Mouse (Mus musculus) hindlimb bud, embryonic 11.5 days (tissue): ENCODE measurements at regions not wholly inside any gene's neighbourhood (a gene's known extent, or its start where the extent isn't known, plus 50 kb on each side); places are given as distances from the start of the nearest gene placed in this dataset.

ENCODE experiments used
- DNase-seq: peaks from one replicate; pipeline ENCODE4 v3.0.0-alpha.2; 2012; ENCODE audit warnings: low read depth, low spot score; ENCODE audit errors: extremely low spot score

DNA sequence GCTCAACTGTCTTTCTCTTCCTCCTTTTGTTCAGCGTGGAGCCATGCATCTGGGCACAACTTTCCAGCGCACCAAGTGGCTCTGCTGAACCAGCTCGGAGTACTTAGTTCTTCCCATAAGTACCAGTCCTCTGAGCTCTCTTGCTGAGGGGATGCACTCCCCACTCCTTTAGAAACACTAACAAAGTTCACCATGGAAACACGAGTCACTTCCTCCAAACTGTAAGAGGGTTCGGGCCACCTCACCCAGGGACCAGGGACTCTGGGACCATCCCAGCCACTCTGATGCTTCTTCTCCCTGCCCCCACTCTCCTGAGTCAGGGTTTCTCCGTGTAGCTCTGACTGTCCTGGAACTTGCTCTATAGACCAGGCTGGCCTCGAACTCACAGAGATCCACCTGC, 107.0 kb upstream of the 1700021F07Rik start:
- DNase-seq, result no peak

DNA sequence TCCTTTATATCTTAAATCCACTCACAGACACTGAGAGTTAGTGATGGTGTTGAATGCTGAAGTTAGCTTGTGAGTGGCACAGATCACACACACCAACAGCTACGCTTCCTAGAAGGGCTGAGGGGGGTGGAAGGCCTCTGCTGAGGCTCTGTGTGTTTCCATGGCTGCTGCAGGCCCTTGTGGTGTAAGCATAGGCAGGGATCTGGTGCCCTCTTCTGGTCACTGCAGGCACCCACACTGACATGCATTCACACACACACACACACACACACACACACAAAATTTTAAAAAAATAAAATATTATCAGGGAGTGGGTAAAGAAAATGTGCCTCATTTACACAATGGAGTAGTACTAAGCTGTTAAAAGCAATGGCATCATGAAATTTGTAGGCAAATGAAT, 105.5 kb upstream of the 1700021F07Rik start:
- no peak for DNase-seq

DNA sequence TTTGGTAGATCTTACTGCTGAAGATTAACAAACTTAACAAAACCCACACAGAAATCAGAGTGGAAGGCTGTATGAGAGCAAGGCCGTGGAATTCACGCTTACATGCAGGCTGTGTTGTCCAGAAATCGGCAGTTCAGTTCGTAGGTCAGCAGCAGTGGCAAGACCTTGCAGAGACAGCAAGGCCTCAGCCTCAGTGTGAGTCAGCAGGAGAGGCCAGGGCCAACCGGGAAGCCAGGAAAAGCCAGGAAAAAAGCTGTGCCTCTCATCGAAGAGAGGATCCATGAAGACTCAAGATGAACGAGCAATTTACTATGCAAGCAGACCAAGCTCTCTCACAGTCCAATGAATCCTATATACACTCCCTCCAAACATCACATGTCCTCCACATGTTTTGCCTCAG, 103.4 kb upstream of the 1700021F07Rik start:
- no peak for DNase-seq

DNA sequence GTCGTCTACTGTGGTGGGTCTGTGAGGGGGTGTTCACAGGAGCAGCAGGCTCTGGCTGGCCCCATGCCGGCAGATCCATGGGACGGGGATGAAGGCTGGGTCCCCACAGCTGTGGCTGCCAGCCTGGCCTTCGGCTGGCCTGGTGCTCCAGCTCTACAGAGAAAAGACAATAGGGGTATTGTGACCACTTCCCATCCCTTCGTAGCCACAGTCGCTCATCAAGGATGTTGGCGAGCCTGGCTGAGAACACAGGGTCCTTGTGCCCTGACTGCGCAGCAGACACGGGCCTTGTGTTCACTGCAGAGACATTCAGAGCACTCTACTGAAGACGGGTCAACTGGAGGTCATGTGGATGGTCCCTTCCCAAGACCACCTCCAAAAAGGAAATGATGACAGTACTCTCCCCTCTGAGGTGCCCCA, 102.4 kb upstream of the 1700021F07Rik start:
- no peak for DNase-seq

DNA sequence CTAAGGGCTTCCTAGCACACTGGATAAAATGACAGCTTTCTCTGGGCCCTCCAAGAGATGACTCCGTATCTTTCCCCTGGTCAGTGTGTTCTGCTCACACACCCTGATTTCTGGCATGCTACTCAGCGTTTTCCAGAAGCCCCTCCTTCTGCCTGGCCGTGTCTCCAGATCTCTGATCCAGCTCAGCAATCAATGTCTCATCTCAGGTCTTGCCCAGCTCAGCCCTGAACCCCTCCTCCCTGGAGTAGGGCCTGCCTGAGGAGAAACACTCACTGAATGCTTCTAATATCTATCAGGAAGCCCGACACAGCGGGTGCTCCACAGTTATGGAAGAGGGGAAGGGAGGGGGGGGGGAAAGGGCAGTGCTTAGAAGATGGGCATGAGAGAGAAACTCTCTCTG, 101.9 kb upstream of the 1700021F07Rik start:
- DNase-seq, result no peak

DNA sequence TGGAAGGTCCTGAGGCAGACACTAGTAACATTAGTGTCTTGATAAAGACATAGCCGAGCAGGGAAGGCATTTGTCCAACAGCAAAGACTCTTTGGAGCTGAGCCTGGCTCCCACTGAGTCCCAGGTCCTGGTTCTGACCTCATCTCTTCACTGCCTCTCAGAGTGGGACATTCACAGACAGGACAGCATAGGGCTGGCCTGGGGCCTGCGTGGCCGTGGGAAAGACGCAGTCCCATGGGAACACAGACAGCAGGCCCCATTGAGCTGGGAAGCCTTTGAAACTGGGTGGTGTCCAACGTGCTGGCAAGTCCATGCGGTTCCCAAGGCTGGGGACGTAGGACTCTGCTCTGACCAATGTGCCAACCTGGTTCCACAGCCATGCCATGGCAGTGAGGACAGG, 97.5 kb upstream of the 1700021F07Rik start:
- DNase-seq, result no peak

DNA sequence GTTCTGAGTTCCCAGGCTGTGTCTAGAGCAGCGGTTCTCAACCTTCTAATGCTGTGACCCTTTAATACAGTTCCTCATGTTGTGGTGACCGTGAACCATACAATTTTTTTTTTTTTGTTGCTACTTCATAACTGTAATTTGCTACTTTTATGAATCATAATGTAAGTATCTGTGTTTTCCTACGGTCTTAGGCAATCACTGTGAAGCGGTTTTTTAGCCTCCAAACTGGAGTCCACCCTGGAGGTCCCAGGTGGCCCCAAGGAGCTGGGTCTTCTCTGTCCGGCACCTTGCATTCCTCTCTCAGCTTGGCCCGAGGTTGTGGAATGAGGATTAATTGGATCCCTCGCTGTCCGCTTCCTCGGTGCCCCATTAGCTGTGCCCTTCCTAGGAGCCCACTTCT, 96.6 kb upstream of the 1700021F07Rik start:
- DNase-seq, result no peak

DNA sequence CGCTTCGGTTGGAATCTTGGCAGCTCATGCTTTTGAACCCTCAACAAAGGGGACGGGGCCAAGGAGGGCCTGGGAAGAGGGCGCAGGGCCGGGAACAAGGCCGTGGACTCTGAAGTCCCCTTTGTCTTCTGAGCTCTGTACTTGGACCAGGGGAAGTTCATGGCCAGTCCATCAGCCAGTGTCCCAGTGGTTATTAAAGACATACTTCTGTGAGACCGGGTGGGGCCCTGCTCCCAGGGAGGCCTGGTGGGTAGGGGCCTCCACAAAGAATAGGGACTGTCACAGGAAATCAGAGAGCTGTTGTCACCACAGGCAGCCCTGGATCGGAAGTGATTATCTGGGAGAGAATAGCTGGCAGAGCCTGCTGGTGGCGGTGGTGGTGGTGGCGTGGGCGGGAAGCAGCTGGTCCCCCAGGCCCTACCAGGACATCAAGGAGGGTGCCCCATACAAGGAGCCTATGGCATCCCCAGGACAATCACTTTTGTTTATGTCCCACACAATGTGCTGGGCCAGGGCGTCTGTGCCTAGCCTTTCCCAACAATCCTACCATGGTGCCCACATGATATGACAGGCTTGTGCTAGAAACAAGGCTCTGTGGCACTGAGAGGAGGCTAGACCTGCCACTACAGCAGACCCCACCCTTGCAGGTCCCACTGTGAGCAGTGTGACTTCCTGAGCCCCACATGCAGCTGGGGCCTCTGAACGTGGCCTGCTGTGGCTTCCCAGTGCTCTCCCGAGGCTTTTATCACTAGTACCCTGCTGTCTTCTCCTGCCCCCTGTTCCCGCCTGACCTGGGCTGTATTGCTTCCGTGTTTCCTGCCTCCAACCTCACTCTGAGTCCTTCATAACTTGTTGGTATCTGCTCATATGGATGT, 96.0 kb upstream of the 1700021F07Rik start:
- no peak for DNase-seq

DNA sequence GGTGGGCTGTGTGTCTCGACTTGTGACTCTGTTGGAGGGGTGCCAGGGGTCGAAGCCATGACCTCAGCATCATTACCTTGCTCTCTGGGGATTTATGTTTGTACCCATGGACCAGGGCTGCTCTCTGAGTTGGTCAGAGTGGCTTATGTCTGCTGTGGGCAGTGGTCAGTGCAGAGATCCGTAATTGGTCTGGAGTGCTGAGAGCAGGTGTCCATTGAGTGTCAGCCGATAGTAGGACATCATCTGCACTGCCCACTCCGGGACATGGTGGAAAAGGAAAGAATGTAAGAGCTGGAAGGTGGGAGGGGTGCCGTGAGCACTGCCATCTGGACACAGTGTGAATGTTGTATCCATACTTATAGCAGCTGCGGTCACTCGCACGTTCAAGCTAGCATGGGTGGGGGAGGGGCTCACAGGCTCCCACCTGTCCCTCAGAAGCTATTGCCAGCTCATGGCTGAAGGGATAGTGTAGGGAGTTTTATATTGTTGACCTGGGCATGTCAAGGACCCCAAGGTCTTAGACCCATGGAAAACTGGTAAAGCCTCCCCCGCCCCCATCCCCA, 94.4 kb upstream of the 1700021F07Rik start:
- no peak for DNase-seq

DNA sequence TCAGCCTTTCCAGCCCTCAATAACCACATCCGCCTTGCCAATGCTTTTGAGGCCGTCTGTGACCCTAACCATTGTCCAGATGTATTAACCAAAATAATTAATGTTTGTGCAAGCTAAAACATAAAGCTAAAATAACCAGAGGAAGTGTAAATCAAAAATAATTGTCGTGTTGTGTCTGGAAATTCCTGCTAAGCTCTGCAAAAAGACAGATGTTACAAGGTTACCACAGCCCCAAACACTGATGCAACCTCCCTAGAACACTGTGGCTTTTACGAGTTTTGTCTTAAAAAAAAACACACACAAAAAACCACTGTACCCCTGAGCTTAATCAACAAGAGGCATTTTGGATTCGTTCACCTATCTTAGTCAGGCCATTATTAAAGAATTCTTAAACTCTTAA, 90.5 kb upstream of the 1700021F07Rik start:
- DNase-seq, result no peak

DNA sequence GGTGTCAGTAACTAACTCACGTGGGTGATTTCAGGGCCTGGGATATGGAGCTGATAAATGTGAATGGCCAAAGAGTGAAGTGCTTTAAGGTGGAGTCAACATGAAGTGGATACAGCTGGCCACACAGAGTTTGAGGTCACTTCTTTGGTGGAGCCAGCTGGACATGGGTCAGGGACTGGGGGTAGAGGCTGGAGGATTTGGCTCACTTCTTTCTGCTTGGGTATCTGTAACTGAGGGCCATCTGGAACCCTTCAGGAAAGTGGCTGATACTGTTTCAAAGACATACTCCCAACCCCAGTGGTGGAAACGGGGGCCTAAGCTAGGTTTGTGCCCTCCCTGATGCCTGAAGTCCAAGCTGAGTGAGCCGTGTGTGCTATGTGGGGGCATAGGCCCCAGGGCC, 90.1 kb upstream of the 1700021F07Rik start:
- no peak for DNase-seq

DNA sequence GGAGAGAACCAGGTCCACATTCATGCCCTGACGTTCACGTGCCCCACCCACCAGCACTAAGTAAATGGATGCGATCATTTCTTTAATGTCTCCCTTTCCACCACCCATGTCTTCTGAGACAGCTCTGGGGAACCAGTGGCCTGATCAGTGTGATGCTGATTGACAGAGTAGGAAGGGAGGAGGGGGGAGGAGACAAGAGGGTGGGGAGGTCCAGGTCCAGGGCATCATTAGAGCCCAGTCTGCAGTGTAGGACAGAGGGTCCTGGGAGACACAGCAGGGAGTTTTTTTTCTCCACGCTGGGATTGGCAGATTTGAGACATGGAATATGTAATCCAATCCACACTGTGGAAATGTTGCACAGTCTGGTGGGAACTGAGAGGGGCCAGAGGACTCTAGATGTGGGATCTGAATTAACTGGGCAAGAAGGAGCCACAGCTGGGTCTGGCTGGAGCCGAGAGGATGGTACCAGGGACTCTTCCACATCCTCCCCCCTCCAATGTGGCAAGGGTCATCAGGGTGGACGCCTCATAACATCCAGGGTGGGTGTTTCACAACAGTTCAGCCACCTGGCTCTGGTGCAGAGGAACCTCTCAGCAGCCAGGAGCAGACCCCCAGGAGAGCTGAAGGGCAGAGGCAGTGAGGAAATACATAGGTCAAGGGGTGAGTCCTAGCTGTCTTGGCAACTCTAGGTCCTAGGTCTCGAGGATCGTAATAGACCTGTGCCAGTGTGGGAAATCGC, 89.3 kb upstream of the 1700021F07Rik start:
- no peak for DNase-seq

DNA sequence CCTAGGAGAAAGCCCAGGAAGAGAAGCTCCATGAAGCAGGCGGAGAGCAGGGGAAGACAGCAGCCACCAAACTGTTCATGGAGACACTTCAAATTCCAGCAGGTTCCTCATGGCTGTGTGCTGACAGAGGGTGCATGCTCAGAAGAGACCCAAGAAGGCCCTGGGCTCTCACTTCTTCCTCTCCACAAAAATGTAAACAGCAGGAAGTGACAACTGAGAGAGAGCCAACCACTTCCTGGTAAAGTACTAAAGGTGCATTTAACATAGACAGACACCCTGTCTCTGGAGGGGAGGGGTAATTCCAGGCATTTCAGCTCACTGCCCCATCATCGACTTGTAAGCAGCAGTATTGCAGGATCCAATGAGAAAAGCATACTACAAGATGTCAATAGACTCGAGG, 85.8 kb upstream of the 1700021F07Rik start:
- DNase-seq, result no peak

DNA sequence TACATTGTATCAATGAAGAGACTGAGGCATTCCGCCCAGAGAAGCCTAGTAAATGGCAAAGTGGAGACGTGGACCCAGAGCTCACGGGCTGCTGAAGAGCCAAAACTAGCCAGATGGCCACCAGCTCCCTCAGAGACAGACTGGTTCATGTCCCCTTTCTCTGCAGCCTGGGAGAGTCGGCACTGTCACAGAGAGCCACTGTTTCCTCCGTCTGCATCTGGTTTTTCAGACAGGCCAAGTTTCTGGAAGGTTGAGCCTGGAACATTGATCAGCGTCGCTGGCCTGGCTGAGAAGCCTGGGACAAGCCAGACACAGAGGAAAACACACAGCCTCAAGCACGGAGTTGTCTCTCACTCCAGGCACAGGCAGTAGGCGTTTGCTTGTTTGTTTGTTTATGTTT, 83.4 kb upstream of the 1700021F07Rik start:
- DNase-seq, result no peak

DNA sequence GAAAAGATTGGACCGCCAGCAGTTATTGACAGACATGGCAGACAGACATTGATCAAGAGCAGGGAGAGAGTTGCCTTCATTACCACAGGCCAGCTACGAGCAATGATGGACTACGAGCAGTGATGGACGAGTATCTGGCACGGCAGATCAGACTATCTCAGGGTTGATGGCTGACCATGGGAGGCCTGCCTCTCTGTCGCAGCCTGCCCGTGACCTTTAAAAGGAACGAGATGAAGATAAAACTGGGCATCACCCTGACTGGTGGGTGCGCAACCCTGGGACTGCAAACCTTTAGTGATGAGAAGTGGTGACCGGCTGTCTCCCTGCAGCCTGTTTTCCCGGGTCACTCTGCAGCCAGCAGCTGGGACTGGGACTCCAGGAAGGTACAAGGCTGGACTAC, 80.3 kb upstream of the 1700021F07Rik start:
- DNase-seq, result no peak

DNA sequence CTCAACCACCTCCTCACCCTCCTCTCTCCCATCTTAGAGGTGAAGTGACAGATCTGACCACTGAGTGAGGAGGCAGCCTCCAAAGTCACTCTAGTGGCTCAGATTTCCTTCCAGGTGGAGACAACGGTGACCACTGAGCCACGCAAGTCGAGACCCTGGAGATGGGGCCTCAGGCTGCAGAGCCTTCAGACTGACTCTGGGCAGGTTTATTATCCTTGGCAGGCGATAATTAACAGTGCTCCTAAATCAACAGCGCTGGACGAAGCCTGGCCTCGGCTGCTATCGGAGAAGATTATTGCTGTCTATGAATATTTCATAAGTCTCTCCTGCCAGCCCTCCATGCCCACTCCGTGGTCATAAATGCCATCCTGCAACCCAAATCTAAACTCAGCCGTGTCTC, 79.1 kb upstream of the 1700021F07Rik start:
- no peak for DNase-seq

DNA sequence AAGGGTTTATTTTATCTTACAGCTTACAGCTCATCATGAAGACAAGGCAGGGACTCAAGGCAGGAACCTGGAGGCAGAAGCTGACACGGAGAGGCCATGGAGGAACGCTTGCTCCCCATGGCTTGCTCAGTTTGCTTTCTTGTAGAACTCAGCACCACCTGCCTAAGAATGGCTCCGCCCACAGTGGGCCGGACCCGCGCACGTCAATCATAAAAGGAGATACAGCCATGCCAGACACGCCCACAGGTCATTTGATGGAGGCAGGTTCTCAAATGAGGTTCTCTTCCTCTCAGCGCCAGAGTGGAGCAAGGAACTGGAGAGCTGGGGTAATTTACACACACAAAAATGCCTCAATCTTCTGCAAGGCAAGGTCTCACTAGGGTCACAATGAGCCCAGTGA, 78.0 kb upstream of the 1700021F07Rik start:
- DNase-seq, result no peak

DNA sequence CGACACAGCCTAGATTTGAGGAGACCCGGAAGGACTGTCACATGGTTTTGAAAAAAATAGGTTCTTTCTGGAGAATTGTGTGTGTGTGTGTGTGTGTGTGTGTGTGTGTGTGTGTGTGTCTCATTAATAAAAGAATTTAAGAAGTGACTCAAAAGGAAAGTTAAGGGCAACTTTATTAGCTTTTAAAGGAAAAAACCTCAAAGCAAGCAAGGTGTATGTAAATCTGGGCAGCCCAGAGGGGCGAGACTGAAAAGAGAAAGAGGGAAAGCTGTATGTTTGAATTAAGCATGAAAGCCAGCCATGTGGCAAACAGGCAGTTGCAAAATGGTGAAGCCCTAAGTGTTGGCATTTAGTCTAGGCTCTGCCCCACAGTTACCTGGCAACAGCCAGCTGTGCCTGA, 77.3 kb upstream of the 1700021F07Rik start:
- no peak for DNase-seq

DNA sequence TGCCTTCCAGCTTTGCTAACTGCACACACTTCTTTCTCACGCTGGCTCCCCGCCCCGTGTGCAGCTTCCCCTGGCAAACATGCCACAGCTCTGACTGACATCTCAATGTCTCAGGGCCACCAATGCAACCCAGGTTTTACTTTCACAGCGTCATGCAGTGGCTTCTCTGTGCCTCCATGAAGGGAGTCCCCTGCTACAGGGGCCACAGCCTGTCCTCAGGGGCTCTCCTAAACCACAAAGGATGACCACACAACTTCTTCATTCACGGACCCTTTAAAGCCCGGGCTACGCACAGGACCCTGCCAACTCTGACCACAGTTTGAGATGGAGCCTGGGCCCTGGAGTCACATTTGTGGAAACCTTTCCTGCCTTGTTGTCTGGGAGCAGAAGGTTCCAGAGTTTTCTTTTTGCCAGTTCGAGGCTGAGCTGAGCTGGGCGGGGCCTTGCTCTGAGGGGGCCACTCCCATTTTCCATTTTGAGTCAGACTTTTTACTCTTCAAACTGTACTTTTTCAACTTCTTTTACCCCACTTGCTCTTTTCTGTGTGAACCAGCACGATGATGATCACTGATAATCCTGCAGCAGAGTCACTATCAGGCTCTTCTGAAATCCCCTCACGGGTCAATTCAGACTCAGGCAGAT, 73.7 kb upstream of the 1700021F07Rik start:
- no peak for DNase-seq

DNA sequence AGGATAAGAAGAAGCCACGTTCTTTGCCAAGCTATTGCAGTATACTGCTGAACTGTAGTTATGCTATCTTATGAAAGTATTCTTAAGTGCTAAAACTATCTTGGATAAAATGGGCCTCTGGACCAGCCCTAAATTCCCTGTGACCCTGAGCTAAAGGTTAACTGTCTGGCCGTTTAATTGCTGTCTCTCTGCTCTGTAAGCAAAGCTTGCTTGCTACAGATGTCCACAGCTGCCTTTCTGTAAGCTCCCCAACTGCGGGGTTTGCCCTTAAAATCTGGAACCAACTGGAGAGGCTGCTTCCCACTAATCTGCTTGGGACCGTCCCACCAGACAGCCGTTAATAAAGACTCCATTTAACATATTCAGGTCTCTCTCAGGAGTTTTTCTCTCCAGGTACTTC, 73.2 kb upstream of the 1700021F07Rik start:
- DNase-seq, result no peak

DNA sequence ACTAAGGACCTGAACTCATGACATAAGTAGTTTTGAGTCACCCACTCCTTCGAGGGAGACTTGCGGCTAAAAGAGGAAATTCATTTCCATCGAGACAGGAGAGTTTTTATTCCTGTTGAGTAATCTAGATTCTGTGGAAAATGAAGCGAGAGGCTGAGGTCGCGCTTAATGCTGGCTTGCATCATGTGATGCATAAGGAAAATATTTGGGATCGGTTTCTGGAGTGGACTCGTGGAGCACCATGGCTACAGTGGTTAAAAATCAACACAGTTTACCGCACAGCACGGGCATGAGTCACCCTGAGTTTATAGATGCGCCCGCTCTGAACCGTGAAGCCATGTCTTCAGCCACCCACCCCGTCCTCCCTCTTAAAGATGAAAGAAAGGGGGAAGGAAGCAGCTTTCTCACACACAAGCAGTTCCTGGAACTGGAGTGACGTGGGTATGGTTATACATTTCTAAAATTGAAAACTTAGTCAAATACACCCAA, 70.3 kb upstream of the 1700021F07Rik start:
- DNase-seq, result no peak
